Mouse (Mus musculus) frontal cortex, postnatal 10 days (tissue): ENCODE data around the gene Gpr18.

Source experiments
- DNase-seq, 2 experiments: peaks; one replicate each; pipeline ENCODE4 v3.0.0; 2022; ENCODE audit warnings: low spot score in 2 of 2, mixed read lengths in 1 of 2

Gene Gpr18

DNA sequence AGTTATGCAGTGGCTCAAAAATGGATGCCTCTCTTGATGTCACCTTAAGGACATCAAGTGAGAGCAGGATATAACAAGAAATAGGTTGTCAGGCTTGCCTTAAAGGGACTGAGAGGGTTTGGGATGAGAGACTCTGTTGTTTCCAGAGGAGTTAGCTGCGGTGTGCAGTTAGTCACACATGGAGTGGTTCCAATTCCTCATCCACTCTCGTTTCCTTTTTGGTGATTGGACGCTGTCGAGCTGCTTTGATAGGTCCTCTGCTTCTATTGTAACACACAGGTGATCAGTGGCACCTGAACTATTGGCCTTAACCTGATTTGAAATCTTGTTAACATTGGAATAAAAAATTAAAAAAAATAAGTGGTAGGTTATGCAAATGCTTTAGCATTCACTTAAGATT is 7.2 kb upstream of the Gpr18 start:
- no peak for DNase-seq

DNA sequence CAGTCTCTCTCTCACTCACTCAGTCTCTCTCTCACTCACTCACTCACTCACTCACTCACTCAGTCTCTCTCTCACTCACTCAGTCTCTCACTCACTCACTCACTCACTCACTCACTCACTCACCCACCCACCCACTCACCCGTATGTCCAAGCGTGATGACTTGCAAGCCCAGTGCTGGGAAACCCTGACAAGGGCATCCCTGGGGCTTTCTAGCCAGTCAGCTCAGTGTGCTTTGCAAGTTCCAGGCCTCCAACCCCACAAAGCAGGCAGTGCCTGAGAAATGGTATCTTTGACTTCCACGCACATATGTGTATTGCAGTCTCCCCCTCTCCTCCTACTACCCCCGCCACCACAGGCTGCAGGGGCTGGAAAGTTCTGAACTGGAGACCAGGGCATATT is 6.4 kb upstream of the Gpr18 start:
- DNase-seq = no peak

- DNase-seq = no peak
Measured at GRCm38 (mm10) chr14:121920511-121921124, 5.0 kb upstream of the Gpr18 start.

DNA sequence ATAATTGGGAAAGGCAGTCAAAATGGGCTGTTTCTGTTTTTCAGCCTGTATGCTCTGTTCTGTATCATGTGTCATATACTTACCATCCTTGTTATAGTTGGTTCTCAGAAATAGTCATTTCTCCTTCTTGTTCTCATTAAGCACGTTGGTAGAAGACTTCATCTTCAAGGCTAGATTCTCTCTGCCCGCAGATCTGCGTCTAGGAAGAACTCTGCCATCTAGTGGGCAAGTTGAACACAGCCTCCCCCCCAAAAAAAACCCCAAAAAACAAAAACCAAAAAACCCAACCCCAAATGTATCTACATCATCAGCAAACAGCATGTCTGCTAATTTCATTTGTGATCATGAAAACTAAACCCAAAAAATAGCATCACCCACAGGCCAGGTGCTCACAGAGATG is 4.2 kb upstream of the Gpr18 start:
- no peak for DNase-seq

- no peak for DNase-seq
Measured at GRCm38 (mm10) chr14:121918266-121918665, 2.7 kb upstream of the Gpr18 start.

- DNase-seq = no peak
Measured at GRCm38 (mm10) chr14:121916311-121917094, 922 bp upstream of the Gpr18 start.

DNA sequence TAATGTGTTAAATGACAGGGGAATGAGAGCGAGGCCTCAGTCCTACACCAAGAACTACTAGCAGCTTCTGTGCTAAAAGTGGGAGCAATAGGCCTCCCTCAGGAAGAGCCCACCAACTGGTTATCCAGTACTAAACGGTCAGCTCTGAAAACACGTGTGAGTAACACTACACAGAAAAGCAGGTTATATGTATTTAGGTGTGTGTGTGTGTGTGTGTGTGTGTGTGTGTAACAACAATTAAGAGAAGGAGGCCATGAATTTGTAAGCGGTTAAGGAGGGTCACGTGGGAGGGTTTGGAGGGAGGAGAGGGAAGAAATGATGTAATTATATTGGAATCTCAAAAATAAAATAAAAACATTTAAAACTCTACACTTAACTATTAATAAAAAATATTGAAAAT is 438 bp downstream of the Gpr18 start:
- DNase-seq = no peak

GRCm38 (mm10) chr14:121912501-121912900 is 3.1 kb downstream of the Gpr18 start:
- no peak for DNase-seq

DNA sequence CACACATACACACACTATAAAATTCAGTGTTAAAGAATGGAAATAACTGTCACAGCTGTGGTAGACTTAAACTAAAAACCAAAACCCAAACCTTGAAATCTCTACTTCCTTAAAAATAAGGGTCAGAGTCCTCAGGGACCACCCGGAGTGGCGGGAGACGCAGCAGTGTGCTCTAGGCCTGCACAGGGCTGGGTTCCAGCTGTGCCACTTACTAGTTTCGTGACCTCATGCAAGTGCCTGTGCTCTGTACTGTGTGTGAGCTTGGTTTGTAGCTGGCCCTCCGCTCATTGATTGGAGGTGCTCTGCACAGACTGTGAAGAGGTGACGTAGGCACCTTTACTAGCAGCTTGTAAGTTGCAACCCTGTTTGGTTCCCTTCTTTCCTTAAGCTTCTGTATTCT is 5.7 kb downstream of the Gpr18 start:
- no peak for DNase-seq

DNA sequence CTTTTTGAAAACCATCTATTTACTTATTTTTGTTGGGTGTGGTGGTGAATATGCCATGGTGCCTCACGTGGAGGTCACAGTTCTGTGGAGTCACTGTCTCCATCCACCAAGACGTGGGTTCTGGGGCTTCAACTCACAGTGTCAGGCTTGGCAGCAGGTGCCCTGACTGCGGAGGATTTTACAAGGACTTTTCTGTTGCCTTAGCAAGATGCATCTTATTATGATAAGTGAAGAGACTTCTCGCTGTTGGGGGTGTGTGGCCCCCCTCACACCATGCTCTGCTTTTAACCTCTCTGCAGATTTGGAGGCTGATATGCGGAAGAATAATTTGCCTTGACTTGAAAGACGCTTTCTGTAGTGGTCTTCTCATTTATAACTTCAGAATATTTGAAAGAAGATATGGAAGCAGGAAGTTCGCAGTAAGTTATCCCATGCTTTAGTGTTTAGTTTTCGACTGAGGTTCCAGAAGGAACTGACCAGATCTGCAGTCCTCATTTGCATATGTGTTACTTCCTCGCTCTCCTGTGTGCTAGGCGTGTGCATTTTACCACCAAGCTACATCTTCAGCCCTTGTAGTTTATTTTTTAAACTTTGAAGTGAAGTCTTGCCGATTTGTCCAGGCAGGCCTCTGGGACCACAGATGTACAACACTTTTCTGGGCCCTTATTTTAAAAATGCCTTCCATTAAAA is 8.4 kb downstream of the Gpr18 start:
- DNase-seq = no peak

- DNase-seq = no peak
Measured at GRCm38 (mm10) chr14:121906341-121906991, 9.1 kb downstream of the Gpr18 start.

GRCm38 (mm10) chr14:121904754-121905153 is 10.8 kb downstream of the Gpr18 start:
- no peak for DNase-seq

GRCm38 (mm10) chr14:121903381-121903876 is 12.2 kb downstream of the Gpr18 start:
- DNase-seq = no peak

DNA sequence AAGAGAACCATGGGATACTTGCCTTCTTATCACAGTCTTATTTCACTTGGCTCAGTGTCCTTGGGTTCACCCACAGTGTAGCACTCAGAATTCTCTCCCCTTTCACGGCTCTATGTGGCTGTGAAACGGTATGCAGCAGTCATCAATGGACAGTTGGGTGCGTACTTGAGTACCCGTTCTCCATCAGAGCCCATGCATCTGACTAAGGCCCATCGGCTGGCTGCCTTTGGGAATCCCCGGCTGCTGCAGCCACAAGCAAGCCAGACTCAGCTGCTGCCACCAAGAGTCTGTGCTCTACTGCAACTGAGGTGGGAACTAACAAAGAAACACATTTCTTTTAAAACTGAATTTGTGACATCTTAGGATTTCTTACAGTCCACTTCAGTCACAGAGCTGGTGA is 14.1 kb downstream of the Gpr18 start:
- no peak for DNase-seq

DNA sequence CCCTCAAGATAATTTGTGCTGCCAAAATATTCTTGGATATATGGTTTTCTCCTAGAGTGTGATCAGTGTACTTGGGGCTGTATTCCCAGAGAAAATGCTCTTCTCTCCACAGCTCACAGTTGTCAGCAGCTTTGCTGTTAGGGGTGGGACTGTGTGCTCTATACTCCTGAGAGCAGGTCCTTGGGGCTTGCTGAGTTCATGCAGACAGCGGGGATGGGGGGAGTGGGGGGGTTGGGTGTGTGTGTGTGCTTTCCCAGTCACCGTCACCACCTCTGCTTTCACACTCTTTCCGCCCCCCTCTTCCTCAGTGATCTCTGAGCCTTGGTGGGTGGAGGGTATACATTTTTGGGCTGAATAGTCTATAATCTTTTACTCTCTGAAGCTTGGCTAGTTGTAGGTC is 16.5 kb downstream of the Gpr18 start:
- no peak for DNase-seq

DNA sequence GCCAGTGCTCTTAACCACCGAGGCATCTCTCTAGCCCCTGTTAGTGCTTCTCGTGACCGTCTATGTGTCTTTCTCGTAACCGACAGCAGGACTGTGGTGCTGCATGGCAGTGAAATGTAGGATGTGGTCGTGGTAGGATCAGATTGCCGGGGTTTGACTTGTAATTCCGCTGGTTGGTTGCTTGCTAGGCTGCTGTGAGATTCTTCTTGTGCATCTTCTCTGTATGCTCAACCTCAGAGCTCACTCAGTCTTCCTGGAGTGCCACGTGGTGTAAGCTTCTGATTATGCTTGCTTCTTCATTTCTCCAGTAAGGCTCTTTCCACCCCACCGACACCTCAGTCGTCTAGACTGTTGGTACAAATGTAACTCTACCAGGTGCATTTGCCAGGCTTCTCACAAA is 17.1 kb downstream of the Gpr18 start:
- no peak for DNase-seq

DNA sequence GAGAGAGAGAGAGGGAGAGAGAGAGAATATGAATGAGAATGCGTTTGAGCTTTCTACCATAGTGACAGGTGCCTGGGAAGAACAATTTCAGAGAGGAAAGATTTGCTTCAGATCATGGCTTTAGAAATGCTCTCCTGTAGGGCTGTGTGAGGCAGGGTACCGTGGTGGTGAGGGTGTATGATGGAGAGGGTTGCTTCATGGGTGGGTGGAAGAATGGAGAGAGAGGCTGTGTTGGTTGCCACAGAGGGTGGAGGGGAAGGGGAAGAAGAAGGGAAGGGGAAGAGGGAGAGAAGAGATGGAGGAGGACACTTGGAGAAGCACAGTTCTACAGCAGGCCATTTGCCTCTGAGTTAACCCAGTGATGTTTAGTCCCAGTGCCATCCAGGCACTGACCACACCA is 17.8 kb downstream of the Gpr18 start:
- no peak for DNase-seq

- no peak for DNase-seq
Measured at GRCm38 (mm10) chr14:121896126-121897090, 19.2 kb downstream of the Gpr18 start.

DNA sequence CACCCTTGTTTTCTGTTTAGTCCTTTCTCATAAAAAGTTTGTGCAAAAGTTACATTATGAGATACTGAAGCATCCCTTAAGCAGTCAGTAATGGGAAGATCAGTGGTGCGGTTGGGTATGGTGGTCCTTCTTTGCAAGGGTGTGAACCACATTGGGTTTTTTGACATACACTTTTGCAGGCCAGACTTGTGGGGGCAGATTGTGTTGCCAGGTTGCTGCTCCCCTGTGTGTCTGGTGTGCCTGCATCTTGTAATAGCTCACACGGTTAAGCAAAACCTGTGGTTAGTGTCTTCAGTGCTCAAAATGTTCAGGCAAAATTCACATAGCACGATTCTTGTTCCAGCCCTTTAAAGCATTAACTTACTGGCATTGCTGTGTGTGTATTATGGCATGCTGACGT is 20.3 kb downstream of the Gpr18 start:
- DNase-seq = no peak

DNA sequence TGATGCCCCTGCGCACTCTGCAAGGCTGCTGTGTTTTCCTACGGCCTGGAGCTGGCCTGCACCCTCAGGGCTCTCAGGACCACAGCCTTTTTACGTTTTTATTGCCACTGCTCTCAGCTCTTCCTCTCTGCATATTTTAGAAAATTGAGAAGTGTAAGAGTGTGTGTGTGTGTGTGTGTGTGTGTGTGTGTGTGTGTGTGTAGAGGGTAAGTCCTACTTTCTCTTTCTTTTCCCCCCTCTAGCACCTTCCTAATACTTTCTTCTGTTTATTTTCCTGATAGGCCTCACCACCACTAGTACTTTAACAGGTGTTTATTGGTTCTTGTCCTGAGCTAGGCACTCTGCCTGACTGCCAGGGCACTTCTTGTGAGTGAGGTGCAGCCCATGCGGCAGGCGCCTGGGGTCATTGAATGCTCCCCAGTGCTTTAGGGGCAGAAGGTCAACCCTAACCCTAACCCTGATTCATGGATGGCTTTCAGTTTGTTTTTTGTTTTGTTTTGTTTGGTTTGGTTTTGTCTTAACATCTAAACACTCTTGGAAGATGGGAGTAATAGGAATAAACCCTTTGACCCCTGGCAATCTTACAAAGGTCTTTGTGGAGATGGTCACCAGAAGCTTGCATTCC is 21.0 kb downstream of the Gpr18 start:
- no peak for DNase-seq

DNA sequence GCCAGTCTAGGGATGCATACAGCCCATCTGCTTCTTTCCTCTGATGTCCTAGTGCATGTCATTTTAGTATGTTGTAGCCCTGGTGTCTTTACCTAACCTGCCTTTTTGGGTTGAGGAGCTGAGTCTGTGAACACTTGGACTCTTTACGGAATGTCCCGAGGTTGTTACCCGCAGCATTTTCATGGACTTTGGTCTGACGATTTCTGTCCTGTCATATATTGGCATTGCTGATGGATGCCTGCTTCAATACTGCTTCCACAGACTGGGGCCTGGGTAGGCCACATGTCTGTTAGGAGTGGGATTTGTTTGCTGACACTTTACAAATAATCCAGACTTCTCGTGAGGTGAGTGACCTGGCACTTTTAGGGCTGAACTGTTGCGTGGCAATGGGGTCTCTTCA is 21.8 kb downstream of the Gpr18 start:
- no peak for DNase-seq
